Mouse (Mus musculus) c-Kit-positive CD71-positive TER-119-negative erythroid progenitor cells, embryonic 14.5 days (primary cell): ENCODE results near the gene Mark2.

Experiments
- DNase-seq: peaks from one replicate; pipeline ENCODE4 v3.0.0-alpha.2; 2013; ENCODE audit warnings: low read depth

The Mark2 gene

GRCm38 (mm10) chr19:7266421-7266831, 75.2 kb downstream of the Mark2 start:
- no peak for DNase-seq

- no peak for DNase-seq
These were observed 76.0 kb downstream of the Mark2 start for GRCm38 (mm10) chr19:7265478-7266191.

- DNase-seq: no peak
These were observed 76.8 kb downstream of the Mark2 start for GRCm38 (mm10) chr19:7264766-7265331.

GRCm38 (mm10) chr19:7264088-7264765, 77.4 kb downstream of the Mark2 start:
- DNase-seq: peak; percentile 76

GRCm38 (mm10) chr19:7262592-7262991, 79.1 kb downstream of the Mark2 start:
- DNase-seq: no peak

GRCm38 (mm10) chr19:7261964-7262363, 79.7 kb downstream of the Mark2 start:
- DNase-seq: no peak

- DNase-seq: no peak
These were observed 80.2 kb downstream of the Mark2 start for GRCm38 (mm10) chr19:7261476-7261875.

- no peak for DNase-seq
These were observed 83.8 kb downstream of the Mark2 start for GRCm38 (mm10) chr19:7257881-7258280.

- DNase-seq: no peak
These were observed 95.6 kb downstream of the Mark2 start for GRCm38 (mm10) chr19:7246021-7246420.

- DNase-seq: peak; percentile 88
These were observed 100.6 kb downstream of the Mark2 start, which contains the start of gene Naa40 for GRCm38 (mm10) chr19:7240782-7241690. Gene Naa40, minus strand, starts transcription at chr19:7241183.

- DNase-seq: no peak
These were observed 101.4 kb downstream of the Mark2 start for GRCm38 (mm10) chr19:7240291-7240690.

- DNase-seq: no peak
These were observed 102.1 kb downstream of the Mark2 start for GRCm38 (mm10) chr19:7239574-7239973.

- no peak for DNase-seq
These were observed 104.9 kb downstream of the Mark2 start for GRCm38 (mm10) chr19:7236742-7237141.

- DNase-seq: no peak
These were observed 105.6 kb downstream of the Mark2 start for GRCm38 (mm10) chr19:7236011-7236410.

- DNase-seq: no peak
These were observed 106.2 kb downstream of the Mark2 start for GRCm38 (mm10) chr19:7235461-7235860.

GRCm38 (mm10) chr19:7234537-7235221, 107.0 kb downstream of the Mark2 start:
- peak; percentile 35 for DNase-seq

GRCm38 (mm10) chr19:7226511-7226914, 115.1 kb downstream of the Mark2 start:
- DNase-seq: no peak
